Mouse (Mus musculus) T-helper 17 cell (primary cell): ENCODE data around the gene Lim2.

Experiments
- in situ Hi-C, 2 experiments: fragments of 300-600 bp; cut with MboI, MseI; formaldehyde crosslinking; loops; 1 replicate in 1 of 2; 2 replicates in 1 of 2; pipeline ENCODE4 v1.15.1; 2025; ENCODE audit warnings: high pct_unique_total_duplicates in 2 of 2

The Lim2 gene

GRCm38 (mm10) chr7:43427406-43427805, at the start of gene Lim2:
TSS of gene Lim2 (plus strand) at chr7:43427670.
- in situ Hi-C loops: no loop called here

GRCm38 (mm10) chr7:43378226-43378625, 49.2 kb upstream of the Lim2 start:
- in situ Hi-C loops: no loop called here

- in situ Hi-C loops: no loop called here
These were observed 34.9 kb upstream of the Lim2 start for GRCm38 (mm10) chr7:43392349-43393121.

GRCm38 (mm10) chr7:43399501-43399900, 28.0 kb upstream of the Lim2 start:
- in situ Hi-C loops: no loop called here

- in situ Hi-C loops: no loop called here
These were observed 24.8 kb upstream of the Lim2 start for GRCm38 (mm10) chr7:43402718-43403117.

- in situ Hi-C loops: no loop called here
These were observed 19.9 kb upstream of the Lim2 start for GRCm38 (mm10) chr7:43407573-43407972.

- in situ Hi-C loops: no loop called here
These were observed 19.3 kb upstream of the Lim2 start, which contains the start of gene Siglecg for GRCm38 (mm10) chr7:43408131-43408553. TSS of gene Siglecg (plus strand) at chr7:43408204.

- in situ Hi-C loops: no loop called here
These were observed 18.4 kb upstream of the Lim2 start for GRCm38 (mm10) chr7:43409084-43409483.

- in situ Hi-C loops: loop anchor here (5.0 kb wide), 1 partner anchor 1381 kb away; no protein-coding TSS in a partner anchor
These were observed 15.7 kb upstream of the Lim2 start for GRCm38 (mm10) chr7:43411724-43412123.

- in situ Hi-C loops: no loop called here
These were observed 10.2 kb upstream of the Lim2 start for GRCm38 (mm10) chr7:43417298-43417697.

GRCm38 (mm10) chr7:43422995-43423617, 4.4 kb upstream of the Lim2 start:
- in situ Hi-C loops: no loop called here

- in situ Hi-C loops: no loop called here
These were observed 3.4 kb upstream of the Lim2 start for GRCm38 (mm10) chr7:43423991-43424625.

GRCm38 (mm10) chr7:43429500-43429899, 2.0 kb downstream of the Lim2 start:
- in situ Hi-C loops: no loop called here

- in situ Hi-C loops: no loop called here
These were observed 5.4 kb downstream of the Lim2 start for GRCm38 (mm10) chr7:43432891-43433290.

GRCm38 (mm10) chr7:43434676-43435075, 7.2 kb downstream of the Lim2 start:
- in situ Hi-C loops: no loop called here

- in situ Hi-C loops: no loop called here
These were observed 9.1 kb downstream of the Lim2 start, which contains the start of gene Nkg7 for GRCm38 (mm10) chr7:43436341-43437255. TSS of gene Nkg7 (plus strand) at chr7:43437073.

- in situ Hi-C loops: no loop called here
These were observed 11.1 kb downstream of the Lim2 start for GRCm38 (mm10) chr7:43438611-43439010.

GRCm38 (mm10) chr7:43440482-43440881, 13.0 kb downstream of the Lim2 start, which contains the start of gene Cldnd2:
TSS of gene Cldnd2 (plus strand) at chr7:43440782.
- in situ Hi-C loops: loop anchor here (10.0 kb wide), 2 partner anchors 126 to 814 kb away; partner anchors contain the start of genes Zfp715 (in 2 of the 2) and Acp4 (in 1 of the 2)

- in situ Hi-C loops: loop anchor here (10.0 kb wide), 2 partner anchors 126 to 814 kb away; partner anchors contain the start of genes Zfp715 (in 2 of the 2) and Acp4 (in 1 of the 2)
These were observed 13.6 kb downstream of the Lim2 start for GRCm38 (mm10) chr7:43441071-43441470.

- in situ Hi-C loops: loop anchor here (10.0 kb wide), 2 partner anchors 128 to 812 kb away; partner anchors contain the start of genes Zfp715 (in 2 of the 2) and Acp4 (in 1 of the 2)
These were observed 15.2 kb downstream of the Lim2 start for GRCm38 (mm10) chr7:43442684-43443083.
